Mouse (Mus musculus): ENCODE measurements around the gene Gcnt2.

The Gcnt2 gene

DNA sequence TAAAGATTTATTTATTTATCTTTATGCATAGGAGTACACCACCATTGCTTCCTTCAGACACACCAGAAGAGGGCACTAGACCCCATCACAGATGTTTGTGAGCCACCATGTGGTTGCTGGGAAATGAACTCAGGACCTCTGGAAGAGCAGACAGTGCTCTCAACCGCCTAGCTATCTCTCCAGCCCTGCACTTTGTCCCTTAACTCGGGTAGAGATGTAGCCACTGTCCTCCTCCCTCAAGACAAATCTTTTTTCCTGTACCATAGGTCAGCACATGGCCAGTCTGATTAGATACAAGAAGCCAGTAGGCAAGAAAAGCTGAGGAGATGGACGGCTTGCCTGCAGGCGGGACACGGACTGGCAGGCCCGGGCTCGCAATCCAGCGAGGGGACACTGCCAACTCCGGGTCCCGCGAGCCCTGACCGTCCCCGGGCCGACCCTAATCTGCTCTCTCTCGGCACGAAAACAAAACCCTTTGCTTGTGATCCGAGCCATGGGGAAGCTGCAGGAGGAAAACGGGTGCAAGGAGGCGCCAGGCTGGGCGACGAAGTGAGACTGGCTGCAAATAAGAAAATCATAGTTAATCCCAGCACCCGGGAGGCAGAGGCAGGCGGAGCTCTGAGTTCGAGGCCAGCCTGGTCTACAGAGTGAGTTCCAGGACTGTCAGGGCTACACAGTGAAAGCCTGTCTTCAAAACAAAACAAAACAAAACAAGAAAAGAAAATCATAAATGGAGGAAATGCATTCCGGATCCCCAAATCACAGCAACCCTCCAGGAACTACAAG, 140.8 kb downstream of the Gcnt2 start:
- no peak for DNase-seq (ENCODE audit: low spot score)

DNA sequence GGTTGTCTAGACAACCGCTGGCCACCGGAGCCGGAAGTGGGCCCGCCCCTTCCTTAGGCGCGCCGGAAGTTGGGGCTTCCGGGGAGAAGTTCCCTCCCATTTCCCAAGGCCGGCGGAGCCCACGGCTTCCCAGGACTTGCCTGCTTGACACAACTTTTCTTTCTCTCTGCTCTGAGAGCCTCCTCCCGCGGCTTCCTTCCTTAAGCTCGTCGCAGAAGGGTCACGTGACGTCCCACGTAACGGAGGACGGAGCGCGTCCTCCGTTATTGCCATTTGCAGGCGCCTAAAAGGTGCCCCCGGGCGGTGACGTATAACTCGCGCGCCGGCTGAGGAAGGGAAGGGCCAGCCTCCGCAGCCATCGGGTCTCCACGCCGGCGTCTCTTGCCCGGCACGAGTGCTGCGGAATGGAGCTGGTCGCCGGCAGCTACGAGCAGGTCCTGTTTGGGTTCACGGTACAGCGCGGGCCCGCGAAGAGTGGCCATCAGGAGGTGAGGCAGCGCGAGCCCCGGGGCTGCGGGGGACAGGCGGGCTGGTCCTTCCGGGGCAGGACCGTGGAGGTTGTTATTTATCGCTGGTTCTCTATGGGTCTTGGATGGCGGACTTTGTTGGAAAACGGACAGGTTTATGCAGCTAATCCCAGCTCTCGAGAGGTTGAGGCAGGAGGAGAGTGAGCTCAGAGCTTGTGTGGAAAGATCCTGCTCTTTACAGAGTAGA, 141.5 kb downstream of the Gcnt2 start, which contains the start of gene Pak1ip1:
Gene Pak1ip1, plus strand, starts transcription at position 98 of the 714 bp plus-strand sequence.
- peak; percentile 84 for DNase-seq (ENCODE audit: low spot score)

DNA sequence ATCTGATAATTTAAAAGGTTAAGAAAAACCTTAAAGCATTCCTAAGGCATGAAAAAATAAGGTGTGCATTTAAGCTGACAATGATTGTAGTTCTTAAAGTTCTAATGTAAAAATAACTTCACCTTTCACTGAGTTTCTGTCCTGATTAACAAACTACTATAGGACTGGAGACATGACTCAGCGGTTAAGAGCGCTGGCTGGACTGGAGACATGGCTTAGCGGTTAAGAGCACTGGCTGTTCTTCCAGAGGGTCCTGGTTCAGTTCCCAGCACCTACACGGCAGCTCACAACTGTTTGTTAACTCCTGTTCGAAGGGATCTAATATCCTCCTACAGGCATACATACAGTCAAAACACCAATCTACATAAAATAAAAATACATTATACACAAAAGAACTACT, 142.4 kb downstream of the Gcnt2 start:
- no peak for DNase-seq (ENCODE audit: low spot score)

GRCm38 (mm10) chr13:41006244-41006643, 146.7 kb downstream of the Gcnt2 start:
- DNase-seq (ENCODE audit: low spot score), result no peak

- DNase-seq (ENCODE audit: low spot score), result no peak
Measured at GRCm38 (mm10) chr13:41008271-41008670, 148.7 kb downstream of the Gcnt2 start.

- DNase-seq (ENCODE audit: low spot score), result no peak
Measured at GRCm38 (mm10) chr13:41008946-41009345, 149.4 kb downstream of the Gcnt2 start.

All from left cerebral cortex, adult 11 months (tissue).